Mouse (Mus musculus): ENCODE results near the gene Klra7.

GRCm38 (mm10) chr6:130236635-130237034 is 3.5 kb upstream of the Klra7 start:
- TF ChIP-seq POLR2A (IDR thresholded peaks at IDR 0.05; ENCODE audit: low read depth, low read length) (no peak), CTCF (conservative IDR thresholded peaks at IDR 0.05; ENCODE audit: insufficient read depth, insufficient read length, low read depth, low read length) (no peak)

Measured in kidney, adult 2 months (tissue).